Mouse (Mus musculus) MEL (cell line): ENCODE results near the gene S100a5.

Experiments used
- CTCF ChIP-seq, 3 experiments: IDR thresholded peaks in 2 of 3; conservative IDR thresholded peaks in 1 of 3; 2 replicates each; pipeline ENCODE4 v1.5.1; 2011 to 2012; ENCODE audit warnings: low read length in 3 of 3, low read depth in 2 of 3, mild to moderate bottlenecking in 2 of 3, improper control_type of control experiment in 1 of 3, inconsistent platforms in 1 of 3, mixed read lengths in 1 of 3, moderate library complexity in 1 of 3; ENCODE audit not compliant: control insufficient read depth in 1 of 3, insufficient read depth in 1 of 3, poor library complexity in 1 of 3, severe bottlenecking in 1 of 3
- EP300 ChIP-seq, 2 experiments: IDR thresholded peaks; 2 replicates each; pipeline ENCODE4 v1.6.1; 2011; ENCODE audit warnings: improper control_type of control experiment in 2 of 2, low read length in 2 of 2, low read depth in 1 of 2, mild to moderate bottlenecking in 1 of 2
- KAT2A ChIP-seq: conservative IDR thresholded peaks from 2 replicates; pipeline ENCODE4 v1.6.1; 2012; ENCODE audit warnings: low read depth, low read length, improper control_type of control experiment, inconsistent platforms
- NELFE ChIP-seq: IDR thresholded peaks from 2 replicates; pipeline ENCODE4 v1.6.1; 2011; ENCODE audit warnings: low read depth, low read length, improper control_type of control experiment
- POLR2A ChIP-seq, 2 experiments: IDR thresholded peaks; 2 replicates each; pipeline ENCODE4 v1.6.1; 2011 to 2012; ENCODE audit warnings: low read length in 2 of 2, mild to moderate bottlenecking in 2 of 2, control low read depth in 1 of 2, improper control_type of control experiment in 1 of 2, low read depth in 1 of 2, moderate library complexity in 1 of 2; ENCODE audit not compliant: control insufficient read depth in 1 of 2, insufficient read depth in 1 of 2, poor library complexity in 1 of 2
- ZNF384 ChIP-seq: IDR thresholded peaks from 2 replicates; pipeline ENCODE4 v1.6.1; 2012; ENCODE audit warnings: low read depth, mild to moderate bottlenecking, inconsistent platforms, low read length, improper control_type of control experiment

DNA sequence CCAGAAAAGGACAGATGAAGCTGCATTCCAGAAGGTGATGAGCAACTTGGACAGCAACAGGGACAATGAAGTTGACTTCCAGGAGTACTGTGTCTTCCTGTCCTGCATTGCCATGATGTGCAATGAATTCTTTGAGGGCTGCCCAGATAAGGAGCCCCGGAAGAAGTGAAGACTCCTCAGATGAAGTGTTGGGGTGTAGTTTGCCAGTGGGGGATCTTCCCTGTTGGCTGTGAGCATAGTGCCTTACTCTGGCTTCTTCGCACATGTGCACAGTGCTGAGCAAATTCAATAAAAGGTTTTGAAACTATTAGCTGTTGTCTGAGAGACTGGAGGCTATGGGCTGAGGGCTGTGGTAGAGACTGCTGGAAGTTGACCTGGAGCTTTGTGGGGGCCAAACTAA is 2.6 kb upstream of the S100a5 start:
- TF ChIP-seq KAT2A (no peak), POLR2A (IDR thresholded peaks at IDR 0.05; ENCODE audit: control insufficient read depth in 1 of 2, insufficient read depth in 1 of 2, low read depth in 1 of 2, low read length in 2 of 2, poor library complexity in 1 of 2) (no peak), ZNF384 (no peak), NELFE (no peak), EP300 (IDR thresholded peaks at IDR 0.05; ENCODE audit: low read depth in 1 of 2, low read length in 2 of 2) (no peak), CTCF (IDR thresholded peaks at IDR 0.05 in 2 of 3, conservative IDR thresholded peaks at IDR 0.05 in 1 of 3; ENCODE audit: control insufficient read depth in 1 of 3, insufficient read depth in 1 of 3, low read depth in 2 of 3, low read length in 3 of 3, poor library complexity in 1 of 3, severe bottlenecking in 1 of 3) (no peak)
